ENCODE assay signal across 9 mouse cellular contexts in genomic region chr6:87101955-87102353, GRCm38 (mm10). TPM values are rescaled to one million over a fixed set of nuclear protein-coding genes. Genes with fewer than 3 reads are reported as not detected.
DNase-seq lines count a peak whose midpoint lies in the region; ATAC-seq and TF ChIP-seq lines count a peak whose summit lies in the region.
"Had no signal": no experiment of that assay in that cellular context is flagged by ENCODE, and none has a peak within 500 bp of the region (broad histone marks: within the 10 kb centered on the region; RNA-seq: fewer than 3 reads in every experiment).

No protein-coding gene starts in this region.

- 20% methylated on average over 4 of the region's 4 CpGs for WGBS in limb, embryonic 11.5 days

- H3K4me2 ChIP-seq in limb, embryonic 11.5 days (ENCODE audit: low read depth, severe bottlenecking): no peak overlapping the region

- peak overlapping the region; percentile 82 for H3K27ac ChIP-seq in gastrocnemius, adult 2 months
- H3K27ac ChIP-seq in limb, embryonic 11.5 days (replicated peaks; ENCODE audit: low read depth, low read length): no peak overlapping the region
- H3K27ac ChIP-seq: kidney, postnatal 0 days had no signal

- intact Hi-C loops in gastrocnemius, adult 2 months (cut with DNase I): loop anchor here (1.0 to 10.0 kb wide), 4 partner anchors 113 to 285 kb away; partner anchors contain the start of gene Antxr1

- H3K9me3 ChIP-seq in limb, embryonic 11.5 days (ENCODE audit: control insufficient read depth, low read length): no peaks in the 10 kb centered on the region

- ATAC-seq in limb, embryonic 11.5 days (ENCODE audit: insufficient number of reproducible peaks, low FRiP score, low TSS enrichment, low read depth): peak; percentile 52; the same call in 1 of the 2 replicates

- DNase-seq in gastrocnemius, adult 2 months: no peak
- DNase-seq in gastrocnemius, adult 8-10 months (ENCODE audit: low spot score in 2 of 2): no peak
- peak; percentile 11 for DNase-seq in thymus, postnatal 25 days
- DNase-seq in thymus, postnatal 0 days (ENCODE audit: low spot score): no peak
- peak; percentile 40 for DNase-seq in limb, embryonic 11.5 days (ENCODE audit: low spot score)
- peak; percentile 45 for DNase-seq in thymus, postnatal 4 days
- DNase-seq in layer of hippocampus, postnatal 36 days: no peak
- no peak for DNase-seq in cerebellum, postnatal 36 days

- H3K4me1 ChIP-seq in limb, embryonic 11.5 days (ENCODE audit: control insufficient read depth, insufficient read depth, low read length): peaks cover 14% of the 10 kb centered on the region

- TF ChIP-seq CTCF in gastrocnemius, adult 2 months (IDR thresholded peaks at IDR 0.05): no peak

- no peak overlapping the region; the same call in 1 of the 2 replicates for H3K9ac ChIP-seq in limb, embryonic 11.5 days (ENCODE audit: low read length)

- H3K4me3 ChIP-seq in gastrocnemius, adult 2 months: no peak overlapping the region
- no peak overlapping the region for H3K4me3 ChIP-seq in limb, embryonic 11.5 days (ENCODE audit: low read depth, low read length)

- no peaks in the 10 kb centered on the region for H3K27me3 ChIP-seq in limb, embryonic 11.5 days (ENCODE audit: control insufficient read depth, insufficient read depth, low read length)

- no peaks in the 10 kb centered on the region for H3K36me3 ChIP-seq in limb, embryonic 11.5 days (ENCODE audit: control insufficient read depth, insufficient read depth, low read length)

RNA-seq across cellular contexts. Expression of gene D6Ertd527e, which starts 2.6 kb away (rescaled TPM):
- not detected for total RNA-seq in gastrocnemius, adult 2 months (2021)
- total RNA-seq in gastrocnemius, adult 8-10 months (2022): not detected
- polyA plus RNA-seq in thymus, postnatal 0 days (2015; fragmentation: Nextera tagmentation; extraction: Ambion mirVana): 0.18 and 0.25 TPM in 2 replicates
- polyA plus RNA-seq in limb, embryonic 11.5 days (2014; fragmentation: Nextera tagmentation; extraction: Ambion mirVana): 0.35 and 0.53 TPM in 2 replicates
- not detected for total RNA-seq in layer of hippocampus, postnatal 36 days (2021)

RNA-seq across cellular contexts. Expression of gene Gfpt1, which starts 59.3 kb away (rescaled TPM):
- 10 to 100 TPM; 31.0 to 35.8 TPM for total RNA-seq in gastrocnemius, adult 2 months (2021)
- total RNA-seq in gastrocnemius, adult 8-10 months (2022): 10 to 100 TPM; 33.2 to 37.1 (median 35.4) TPM
- 10.8 and 11.3 TPM in 2 replicates for polyA plus RNA-seq in thymus, postnatal 0 days (2015; fragmentation: Nextera tagmentation; extraction: Ambion mirVana)
- polyA plus RNA-seq in limb, embryonic 11.5 days (2014; fragmentation: Nextera tagmentation; extraction: Ambion mirVana): 23.7 and 25.4 TPM in 2 replicates
- total RNA-seq in layer of hippocampus, postnatal 36 days (2021): 10 to 100 TPM; 52.9 to 56.7 TPM

Comparison
In these comparisons a context has a peak if more than half of its experiments do, and no peak if none do; other contexts are left out.
1. DNase-seq: peak in thymus, postnatal 25 days (single experiment), limb, embryonic 11.5 days (single experiment) and thymus, postnatal 4 days (single experiment); none in gastrocnemius, adult 2 months (single experiment), gastrocnemius, adult 8-10 months (0 of 2), thymus, postnatal 0 days (single experiment), layer of hippocampus, postnatal 36 days (0 of 2) and cerebellum, postnatal 36 days (0 of 2).